Mouse (Mus musculus) 3134 (cell line): ENCODE results near the gene Car11.
A peak's percentile ranks its signal among the peaks of the same experiment; 100 is the strongest.

ENCODE experiments used
- DNase-seq: peaks from one replicate; pipeline ENCODE4 v3.0.0-alpha.2; 2011; ENCODE audit warnings: low spot score; ENCODE audit not compliant: insufficient read length; ENCODE audit errors: extremely low read depth

Car11 gene

GRCm38 (mm10) chr7:45721642-45722347 is 22.2 kb downstream of the Car11 start:
- DNase-seq, result no peak

- DNase-seq, result no peak
Measured at GRCm38 (mm10) chr7:45722348-45722713, 22.7 kb downstream of the Car11 start.

DNA sequence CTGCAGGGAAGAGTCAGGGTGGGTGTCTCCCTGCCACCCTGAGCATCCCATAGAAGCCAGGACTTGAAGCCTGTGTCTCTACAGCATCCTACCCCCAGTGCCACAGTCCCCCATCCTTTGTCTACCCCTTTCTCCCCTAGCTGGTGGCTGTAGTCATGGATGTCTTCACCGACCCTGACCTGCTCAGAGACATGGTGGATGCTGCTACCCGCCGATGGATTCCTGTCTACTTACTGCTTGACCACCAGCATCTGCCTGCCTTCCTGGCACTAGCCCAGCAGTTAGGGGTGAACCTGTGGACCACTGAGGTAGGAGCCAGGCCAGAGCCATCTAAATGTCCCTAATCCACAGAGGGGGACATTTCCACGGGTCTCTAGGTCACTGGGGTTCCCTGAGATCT is 23.7 kb downstream of the Car11 start:
- no peak for DNase-seq

DNA sequence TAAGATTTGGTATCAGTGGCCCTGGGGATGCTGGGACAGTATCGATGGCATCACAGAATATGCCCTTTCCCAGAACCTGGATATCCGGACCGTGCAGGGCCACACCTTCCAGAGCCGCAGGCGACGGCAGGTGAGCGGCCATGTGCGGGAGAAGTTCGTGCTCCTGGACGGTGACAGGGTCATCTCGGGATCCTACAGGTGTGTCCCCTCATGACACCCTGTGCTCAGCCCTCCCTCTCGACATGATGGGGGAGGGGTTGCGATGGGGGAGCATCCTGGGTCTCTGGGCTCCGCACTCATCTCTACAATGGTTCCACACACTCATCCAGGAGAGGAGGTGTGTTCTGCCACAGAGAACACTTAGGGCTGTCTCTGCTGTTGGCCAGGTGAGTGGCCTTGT is 24.1 kb downstream of the Car11 start:
- DNase-seq, result no peak

DNA sequence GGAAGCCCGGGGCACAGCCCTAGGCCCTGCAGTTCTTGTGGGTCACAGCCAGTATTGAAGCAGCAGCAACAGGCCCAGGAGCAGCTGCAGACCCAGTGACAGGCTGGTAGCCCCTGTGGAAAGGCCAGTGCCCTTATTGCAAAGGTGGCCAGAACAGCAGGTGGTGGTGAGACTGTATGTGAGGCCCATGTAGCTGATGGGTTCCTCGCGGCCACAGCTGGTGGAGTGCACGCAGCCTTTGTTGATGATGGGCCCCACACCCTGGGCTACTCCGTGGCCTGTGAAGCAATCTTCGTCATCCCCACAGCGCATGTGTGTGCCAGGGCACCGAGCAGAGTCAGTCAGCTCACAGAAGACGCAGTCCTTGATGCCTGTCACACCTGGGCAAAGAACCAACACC is 25.5 kb downstream of the Car11 start:
- DNase-seq, result no peak

- DNase-seq, result no peak
Measured at GRCm38 (mm10) chr7:45725713-45726112, 26.1 kb downstream of the Car11 start, which contains the start of gene Spaca4. Gene Spaca4, minus strand, starts transcription at chr7:45725813.

GRCm38 (mm10) chr7:45726419-45726818 is 26.8 kb downstream of the Car11 start:
- DNase-seq, result no peak

DNA sequence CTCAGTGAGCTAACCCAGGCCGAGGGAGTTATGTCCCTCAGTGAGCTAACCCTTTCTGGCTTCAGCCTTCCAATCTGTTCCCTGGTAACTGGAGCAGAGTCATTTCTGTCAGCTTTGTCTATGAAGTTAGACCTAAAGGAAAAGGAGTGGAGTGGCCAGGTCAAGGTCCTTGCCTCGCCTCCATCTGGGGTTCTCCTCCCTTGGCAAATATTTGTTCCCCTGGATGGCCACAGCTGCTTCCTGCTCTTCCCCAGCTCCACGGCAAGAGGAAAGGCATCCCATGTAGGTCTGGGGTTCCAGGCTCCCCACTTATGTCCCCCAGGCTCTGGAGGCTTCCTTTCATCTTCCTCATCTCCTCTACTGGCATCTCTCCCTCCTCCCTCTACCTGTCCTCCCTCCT is 28.0 kb downstream of the Car11 start:
- no peak for DNase-seq

- DNase-seq, result no peak
Measured at GRCm38 (mm10) chr7:45730727-45731431, 31.2 kb downstream of the Car11 start.

- DNase-seq, result no peak
Measured at GRCm38 (mm10) chr7:45733477-45733876, 33.8 kb downstream of the Car11 start.

- DNase-seq, result no peak
Measured at GRCm38 (mm10) chr7:45739162-45739763, 39.6 kb downstream of the Car11 start.

- DNase-seq, result no peak
Measured at GRCm38 (mm10) chr7:45739820-45740219, 40.2 kb downstream of the Car11 start.

DNA sequence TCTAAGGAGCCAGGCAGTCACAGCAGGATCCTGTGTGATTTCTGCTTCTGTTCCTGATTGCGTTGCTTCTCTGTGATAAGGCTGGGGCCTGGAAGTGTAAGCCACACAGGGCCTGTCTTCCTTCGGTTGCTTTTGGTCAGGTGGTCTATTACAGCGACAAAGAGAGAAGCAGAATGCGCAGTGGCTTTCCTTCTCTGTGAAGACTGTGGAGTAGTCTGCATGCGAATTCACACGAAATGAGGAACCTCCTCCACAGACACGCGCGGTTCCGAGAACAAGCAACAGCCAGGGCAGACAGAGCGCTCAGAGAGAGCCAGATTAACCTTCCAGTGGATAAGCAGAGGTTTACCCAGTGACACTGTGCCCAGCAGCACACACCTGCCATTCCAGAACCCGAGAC is 41.7 kb downstream of the Car11 start:
- DNase-seq, result no peak

DNA sequence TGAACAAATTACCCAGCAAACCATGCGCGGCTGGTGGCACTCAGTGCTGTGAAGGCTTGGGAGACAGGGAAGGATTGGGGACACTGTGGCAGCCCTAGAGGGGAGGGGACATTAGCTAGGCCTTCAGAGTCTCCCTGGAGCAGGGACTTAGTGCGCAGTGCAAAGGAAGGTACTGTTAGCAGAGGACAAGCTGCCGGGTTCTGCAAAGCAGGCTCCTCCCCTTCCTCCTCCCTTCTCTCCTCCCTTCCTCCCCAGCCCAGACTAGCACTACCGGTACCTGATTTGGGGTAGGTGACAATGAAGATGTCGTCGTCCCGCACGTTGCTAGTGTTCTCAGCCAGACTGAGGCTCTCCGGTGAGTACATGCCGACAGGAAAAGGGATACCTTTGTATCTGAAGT is 42.1 kb downstream of the Car11 start:
- no peak for DNase-seq

- DNase-seq, result peak; percentile 81
Measured at GRCm38 (mm10) chr7:45742338-45742737, 42.7 kb downstream of the Car11 start.

DNA sequence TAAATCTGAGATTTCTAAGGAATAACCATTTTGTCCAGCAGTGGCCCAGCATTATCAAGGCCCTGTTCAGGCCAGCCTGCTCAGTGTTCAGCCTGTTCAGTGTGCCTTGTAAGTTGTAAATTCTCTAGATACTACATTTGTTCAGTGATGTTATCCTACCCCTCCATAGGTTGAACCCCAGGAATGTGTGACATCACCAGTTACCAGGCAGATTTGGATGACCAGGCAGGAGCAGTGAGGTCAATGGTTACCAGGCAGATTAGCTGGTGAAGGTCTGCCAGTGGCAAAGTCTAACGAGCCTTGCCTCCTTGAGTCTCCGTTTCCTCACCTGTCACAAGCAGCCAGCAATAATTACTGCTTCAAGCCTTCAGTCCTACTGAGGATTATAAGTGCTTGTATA is 44.7 kb downstream of the Car11 start:
- DNase-seq, result no peak

- no peak for DNase-seq
Measured at GRCm38 (mm10) chr7:45746518-45746917, 46.9 kb downstream of the Car11 start.

GRCm38 (mm10) chr7:45747450-45747849 is 47.8 kb downstream of the Car11 start:
- no peak for DNase-seq

DNA sequence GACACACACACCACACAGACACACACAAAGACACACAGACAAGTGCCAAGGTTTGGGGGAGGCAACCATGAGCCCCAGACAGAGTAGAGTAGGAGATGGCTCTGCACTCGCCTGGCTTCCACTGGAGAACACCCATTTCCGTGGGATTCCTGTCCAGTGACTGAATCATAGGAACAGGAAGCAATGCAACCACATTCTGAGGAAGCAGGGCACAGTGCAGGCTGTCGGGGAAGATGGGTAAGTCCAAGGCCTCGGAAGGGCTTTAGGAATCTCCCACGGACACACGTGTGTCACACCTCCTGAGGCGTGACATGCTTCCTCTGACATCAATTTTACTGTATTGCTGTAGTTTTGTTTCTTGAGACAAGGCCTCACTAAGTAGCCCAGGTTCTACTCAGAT is 48.5 kb downstream of the Car11 start:
- DNase-seq, result no peak

DNA sequence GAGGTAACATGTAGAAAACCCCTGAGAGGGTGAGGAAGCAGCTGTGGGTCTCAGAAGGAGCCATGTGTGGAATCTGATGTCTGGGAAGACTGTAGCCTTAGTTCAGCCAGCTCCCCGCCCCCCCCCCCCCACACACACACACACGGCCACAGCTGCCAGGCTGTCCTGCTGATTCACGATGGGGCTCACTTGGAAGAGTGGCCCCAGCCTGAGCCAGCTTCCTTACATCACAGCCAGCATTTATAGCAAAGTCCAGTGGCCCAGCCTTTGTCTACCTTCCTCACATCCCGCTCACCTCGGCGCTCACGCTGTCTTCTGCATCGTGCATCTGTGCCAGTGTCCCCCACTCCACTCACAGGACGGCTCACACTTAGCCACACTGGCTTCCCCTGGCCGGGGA is 49.8 kb downstream of the Car11 start:
- DNase-seq, result peak; percentile 65

DNA sequence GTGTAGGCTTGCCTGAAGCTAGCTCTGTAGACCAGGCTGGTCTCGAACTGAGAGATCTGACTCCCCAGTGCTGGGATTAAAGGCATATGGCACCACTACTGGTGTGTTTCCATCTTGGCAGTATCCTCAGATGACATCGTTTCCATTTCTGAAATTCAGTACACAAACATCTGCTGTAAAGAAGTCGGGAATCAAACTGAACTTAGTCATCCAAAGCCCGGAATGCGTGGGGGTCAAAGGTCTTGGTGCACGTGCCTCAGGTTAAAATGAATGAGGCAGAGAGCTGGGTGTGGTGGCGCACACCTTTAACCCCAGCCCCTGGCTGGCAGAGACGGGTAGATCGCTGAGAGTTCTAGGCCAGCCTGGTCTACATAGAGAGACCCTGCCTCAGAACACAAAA is 50.5 kb downstream of the Car11 start:
- DNase-seq, result no peak
